Mouse (Mus musculus): ENCODE data around the gene Cdk9. TPM values are rescaled to one million over a fixed set of nuclear protein-coding genes. Genes with fewer than 3 reads are reported as not detected.

Cdk9 gene
- polyA plus RNA-seq, 1 experiment = 154 TPM

GRCm38 (mm10) chr2:32728463-32728862 is 15.6 kb upstream of the Cdk9 start:
- H3K4me3 ChIP-seq (replicated peaks; ENCODE audit: control insufficient read depth, low read depth, low read length) = no peak overlapping the region
- TF ChIP-seq POLR2A (IDR thresholded peaks at IDR 0.05; ENCODE audit: borderline replicate concordance, control insufficient read depth, low read depth, low read length) = no peak
- no peak for TF ChIP-seq CTCF (IDR thresholded peaks at IDR 0.05; ENCODE audit: control insufficient read depth, insufficient read depth, low read length)
- 49% methylated on average over 7 of the region's 7 CpGs for WGBS

GRCm38 (mm10) chr2:32727435-32727834 is 14.6 kb upstream of the Cdk9 start:
- TF ChIP-seq CTCF (IDR thresholded peaks at IDR 0.05; ENCODE audit: control insufficient read depth, insufficient read depth, low read length) (no peak), POLR2A (IDR thresholded peaks at IDR 0.05; ENCODE audit: borderline replicate concordance, control insufficient read depth, low read depth, low read length) (0 out of 2 replicates have a peak, but pooled peaks have one; percentile 39)
- peaks cover 5% of the 10 kb centered on the region; the same call in 1 of the 2 replicates for H3K4me1 ChIP-seq (ENCODE audit: control insufficient read depth, insufficient read depth, low read length)
- 3% methylated on average over 16 of the region's 16 CpGs for WGBS
- peak overlapping the region; percentile 38 for H3K4me3 ChIP-seq (replicated peaks; ENCODE audit: control insufficient read depth, low read depth, low read length)
- peak overlapping the region; percentile 23; the same call in 1 of the 2 replicates for H3K27ac ChIP-seq (ENCODE audit: control insufficient read depth, insufficient read depth, low read depth, low read length, poor library complexity)

More at GRCm38 (mm10) chr2:32728463-32728862, 15.6 kb upstream of the Cdk9 start:
- no peak overlapping the region for H3K27ac ChIP-seq (ENCODE audit: control insufficient read depth, insufficient read depth, low read depth, low read length, poor library complexity)
- H3K4me1 ChIP-seq (ENCODE audit: control insufficient read depth, insufficient read depth, low read length) = peaks cover 3% of the 10 kb centered on the region; the same call in 1 of the 2 replicates

- 79% methylated on average over 16 of the region's 16 CpGs for WGBS
- peak overlapping the region; percentile 49; the same call in 1 of the 2 replicates for H3K27ac ChIP-seq (ENCODE audit: control insufficient read depth, insufficient read depth, low read depth, low read length, poor library complexity)
- no peak for TF ChIP-seq CTCF (IDR thresholded peaks at IDR 0.05; ENCODE audit: control insufficient read depth, insufficient read depth, low read length)
- no peak for TF ChIP-seq POLR2A (IDR thresholded peaks at IDR 0.05; ENCODE audit: borderline replicate concordance, control insufficient read depth, low read depth, low read length)
- H3K4me1 ChIP-seq (ENCODE audit: control insufficient read depth, insufficient read depth, low read length) = peaks cover 6% of the 10 kb centered on the region; the same call in 1 of the 2 replicates
- no peak overlapping the region for H3K4me3 ChIP-seq (replicated peaks; ENCODE audit: control insufficient read depth, low read depth, low read length)
Observed at GRCm38 (mm10) chr2:32724832-32725790, 12.2 kb upstream of the Cdk9 start.

GRCm38 (mm10) chr2:32724149-32724548 is 11.3 kb upstream of the Cdk9 start:
- TF ChIP-seq POLR2A (IDR thresholded peaks at IDR 0.05; ENCODE audit: borderline replicate concordance, control insufficient read depth, low read depth, low read length) = no peak
- TF ChIP-seq CTCF (IDR thresholded peaks at IDR 0.05; ENCODE audit: control insufficient read depth, insufficient read depth, low read length) = no peak
- Histone ChIP-seq H3K4me3 (replicated peaks; ENCODE audit: control insufficient read depth, low read depth, low read length) (no peak overlapping the region), H3K27ac (ENCODE audit: control insufficient read depth, insufficient read depth, low read depth, low read length, poor library complexity) (no peak overlapping the region), H3K4me1 (ENCODE audit: control insufficient read depth, insufficient read depth, low read length) (peaks cover 10% of the 10 kb centered on the region; the same call in 1 of the 2 replicates)
- 87% methylated on average over 4 of the region's 4 CpGs for WGBS

GRCm38 (mm10) chr2:32722581-32722980 is 9.7 kb upstream of the Cdk9 start:
- WGBS = 19% methylated on average over 3 of the region's 3 CpGs
- Histone ChIP-seq H3K4me3 (replicated peaks; ENCODE audit: control insufficient read depth, low read depth, low read length) (peak overlapping the region; percentile 68), H3K4me1 (ENCODE audit: control insufficient read depth, insufficient read depth, low read length) (peaks cover 16% of the 10 kb centered on the region), H3K27ac (ENCODE audit: control insufficient read depth, insufficient read depth, low read depth, low read length, poor library complexity) (peak overlapping the region; percentile 81; the same call in 1 of the 2 replicates)
- TF ChIP-seq POLR2A (IDR thresholded peaks at IDR 0.05; ENCODE audit: borderline replicate concordance, control insufficient read depth, low read depth, low read length) (no peak), CTCF (IDR thresholded peaks at IDR 0.05; ENCODE audit: control insufficient read depth, insufficient read depth, low read length) (no peak)

GRCm38 (mm10) chr2:32722046-32722445 is 9.2 kb upstream of the Cdk9 start:
- Histone ChIP-seq H3K4me3 (replicated peaks; ENCODE audit: control insufficient read depth, low read depth, low read length) (peak overlapping the region; percentile 68), H3K27ac (ENCODE audit: control insufficient read depth, insufficient read depth, low read depth, low read length, poor library complexity) (peak overlapping the region; percentile 81), H3K4me1 (ENCODE audit: control insufficient read depth, insufficient read depth, low read length) (peaks cover 16% of the 10 kb centered on the region)
- 3% methylated on average over 6 of the region's 6 CpGs for WGBS
- no peak for TF ChIP-seq CTCF (IDR thresholded peaks at IDR 0.05; ENCODE audit: control insufficient read depth, insufficient read depth, low read length)

GRCm38 (mm10) chr2:32720681-32721229 is 7.9 kb upstream of the Cdk9 start, which contains the start of gene Sh2d3c:
Gene Sh2d3c (plus strand): TSS chr2:32721055.
- TF ChIP-seq CTCF (IDR thresholded peaks at IDR 0.05; ENCODE audit: control insufficient read depth, insufficient read depth, low read length) = no peak
- TF ChIP-seq POLR2A (IDR thresholded peaks at IDR 0.05; ENCODE audit: borderline replicate concordance, control insufficient read depth, low read depth, low read length) = peak; percentile 23; the same call in 1 of the 2 replicates
- H3K4me1 ChIP-seq (ENCODE audit: control insufficient read depth, insufficient read depth, low read length) = peaks cover 20% of the 10 kb centered on the region
- peak within 1 kb of the TSS; percentile 68 for H3K4me3 ChIP-seq (replicated peaks; ENCODE audit: control insufficient read depth, low read depth, low read length)
- H3K27ac ChIP-seq (ENCODE audit: control insufficient read depth, insufficient read depth, low read depth, low read length, poor library complexity) = peak within 1 kb of the TSS; percentile 81
- WGBS = 4% methylated on average over 8 of the region's 8 CpGs

GRCm38 (mm10) chr2:32720053-32720452 is 7.2 kb upstream of the Cdk9 start:
- 70% methylated on average over 3 of the region's 3 CpGs for WGBS
- Histone ChIP-seq H3K27ac (ENCODE audit: control insufficient read depth, insufficient read depth, low read depth, low read length, poor library complexity) (peak overlapping the region; percentile 81), H3K4me1 (ENCODE audit: control insufficient read depth, insufficient read depth, low read length) (peaks cover 20% of the 10 kb centered on the region), H3K4me3 (replicated peaks; ENCODE audit: control insufficient read depth, low read depth, low read length) (peak overlapping the region; percentile 4)
- no peak for TF ChIP-seq POLR2A (IDR thresholded peaks at IDR 0.05; ENCODE audit: borderline replicate concordance, control insufficient read depth, low read depth, low read length)
- TF ChIP-seq CTCF (IDR thresholded peaks at IDR 0.05; ENCODE audit: control insufficient read depth, insufficient read depth, low read length) = no peak
